Mouse (Mus musculus): ENCODE measurements around the gene Pcsk4.

Pcsk4 gene

DNA sequence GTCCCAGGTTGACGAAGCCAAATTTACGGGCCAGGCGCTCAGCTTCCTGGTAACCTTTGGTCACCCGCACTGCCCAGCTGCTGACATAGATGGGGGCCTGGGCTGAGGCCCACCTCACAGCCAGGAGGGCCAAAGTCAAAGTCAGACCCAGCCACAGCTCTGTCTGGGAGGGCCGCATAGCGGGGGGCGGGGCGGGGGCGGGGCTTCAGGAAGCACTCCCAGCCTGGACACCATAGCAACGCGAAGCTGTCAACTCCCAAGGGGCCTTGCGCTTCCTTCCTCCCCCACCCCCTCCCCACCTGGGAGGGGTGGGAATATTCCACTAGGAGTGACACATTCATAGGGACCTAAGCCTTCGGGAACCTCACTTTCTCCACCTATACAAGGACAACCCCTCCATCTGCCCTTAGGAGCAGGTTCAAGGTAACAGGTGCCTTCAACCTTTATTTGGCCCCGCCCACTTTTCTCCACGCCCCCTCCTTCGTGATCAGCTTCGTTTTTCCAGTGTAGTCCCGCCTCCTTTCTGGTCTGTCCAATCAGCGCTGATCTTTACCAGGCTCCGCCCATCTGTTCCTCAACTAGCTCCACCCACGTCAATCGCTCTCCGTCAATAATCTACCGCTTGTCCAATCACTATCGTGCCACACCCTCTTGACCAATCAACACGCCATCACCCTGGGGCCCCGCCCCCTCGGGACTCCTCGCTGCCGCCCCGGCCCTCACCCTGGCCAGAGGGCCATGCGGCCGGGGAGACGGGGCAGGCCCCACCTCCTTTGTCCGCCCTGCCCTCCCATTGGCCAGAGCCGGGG lies at the start of gene Pcsk4, which contains the start of gene Reep6:
Gene Pcsk4, minus strand, starts transcription at position 226 of the 809 bp plus-strand sequence.
Gene Reep6, plus strand, starts transcription at position 681 of the 809 bp plus-strand sequence.
- peak; percentile 92 to 95 for DNase-seq (ENCODE audit: low spot score in 2 of 2)

GRCm38 (mm10) chr10:80377716-80378115 lies 48.4 kb upstream of the Pcsk4 start:
- peak; percentile 52 to 72 for DNase-seq (ENCODE audit: low spot score in 2 of 2)

DNA sequence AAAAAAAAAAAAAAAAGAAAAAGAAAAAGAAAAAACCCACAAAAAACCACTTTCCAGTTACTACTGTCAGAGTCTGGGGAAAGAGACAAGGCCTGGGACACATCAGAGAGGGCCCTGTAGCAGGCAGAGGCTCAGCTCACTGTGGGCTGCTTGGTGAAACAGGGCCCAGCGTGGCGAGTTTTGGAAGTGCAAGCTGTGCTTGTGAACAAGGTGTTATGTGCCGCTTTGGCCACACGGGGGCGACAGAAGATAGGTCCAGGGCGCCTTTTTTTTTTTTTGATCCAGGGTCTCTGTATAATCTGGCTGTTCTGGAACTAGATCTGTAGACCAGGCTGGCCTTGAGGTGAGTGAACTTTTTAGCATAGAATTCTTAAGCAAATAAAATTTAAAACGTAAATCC lies 46.9 kb upstream of the Pcsk4 start:
- peak; percentile 86 to 96 for DNase-seq (ENCODE audit: low spot score in 2 of 2)

- DNase-seq (ENCODE audit: low spot score in 2 of 2) = peak; percentile 64 to 87
These were observed 44.8 kb upstream of the Pcsk4 start for GRCm38 (mm10) chr10:80374063-80374462.

DNA sequence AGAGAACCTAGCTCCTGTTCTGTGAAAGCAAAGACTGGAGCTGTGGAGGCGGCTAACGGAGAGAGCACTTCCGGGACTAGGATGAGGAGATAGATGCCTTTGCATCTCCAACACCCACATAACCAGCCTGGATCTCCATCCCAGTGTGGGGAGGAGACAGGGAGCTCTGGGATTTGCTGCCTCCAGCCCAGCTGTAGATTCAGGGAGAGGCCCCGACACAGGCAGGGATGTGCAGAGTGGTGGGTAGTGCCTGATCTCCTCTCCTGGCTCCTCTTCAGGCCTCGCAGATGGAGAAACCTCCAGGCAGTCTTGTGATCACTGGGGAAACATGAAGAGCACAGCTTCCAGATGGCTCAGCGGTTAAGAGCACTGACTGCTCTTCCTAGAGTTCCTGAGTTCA lies 43.4 kb upstream of the Pcsk4 start:
- DNase-seq (ENCODE audit: low spot score in 2 of 2) = no peak

DNA sequence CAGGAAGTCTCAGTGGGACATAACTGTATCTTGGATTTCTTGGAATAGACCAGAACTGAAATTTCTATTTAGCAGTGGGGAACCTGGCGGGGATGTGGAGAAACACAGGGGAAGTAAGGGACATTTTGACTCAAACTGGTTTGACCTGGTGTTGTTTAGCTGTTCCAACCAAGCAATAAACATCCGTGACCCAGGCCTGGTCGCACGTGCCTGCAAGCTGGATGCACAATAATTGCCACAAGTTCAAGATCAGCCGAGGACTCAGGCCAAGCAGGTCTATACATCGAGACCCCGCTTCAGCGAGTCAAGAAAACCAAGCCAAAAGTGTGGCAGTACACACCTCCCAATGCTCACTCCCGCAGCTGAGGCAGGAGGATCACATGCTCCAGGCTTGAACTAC lies 42.7 kb upstream of the Pcsk4 start:
- DNase-seq (ENCODE audit: low spot score in 2 of 2) = no peak

DNA sequence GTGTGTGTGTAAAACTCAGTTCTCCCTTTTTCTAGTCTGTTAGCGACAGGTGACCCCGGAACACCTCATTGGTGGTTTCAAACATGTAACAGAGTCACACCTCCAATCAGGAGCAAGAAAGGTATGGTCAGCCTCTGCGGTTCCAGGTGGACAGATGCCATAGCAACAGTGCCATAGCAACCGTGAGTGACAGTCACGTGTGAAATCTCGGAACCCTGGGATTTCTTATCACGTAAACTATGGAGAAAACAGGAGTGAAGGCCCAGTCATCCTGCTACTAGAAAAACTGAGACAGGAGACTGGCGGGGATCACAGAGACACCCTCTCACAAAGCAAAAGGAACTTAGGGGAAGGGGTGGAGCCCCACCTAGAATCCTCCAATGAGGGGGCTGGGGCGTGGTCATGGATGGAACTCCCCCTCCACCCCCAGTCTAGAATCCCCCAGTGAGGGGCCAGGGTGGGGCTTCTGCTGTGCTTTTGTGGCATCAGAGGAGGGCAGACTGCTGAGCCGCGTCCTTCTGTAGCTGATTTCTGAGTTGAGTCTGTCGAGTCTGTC lies 42.2 kb upstream of the Pcsk4 start:
- peak in 1 of 2 experiments; percentile 79 for DNase-seq (ENCODE audit: low spot score in 2 of 2)

GRCm38 (mm10) chr10:80369995-80370747 lies 40.9 kb upstream of the Pcsk4 start:
- DNase-seq (ENCODE audit: low spot score in 2 of 2) = peak in 1 of 2 experiments; percentile 60

DNA sequence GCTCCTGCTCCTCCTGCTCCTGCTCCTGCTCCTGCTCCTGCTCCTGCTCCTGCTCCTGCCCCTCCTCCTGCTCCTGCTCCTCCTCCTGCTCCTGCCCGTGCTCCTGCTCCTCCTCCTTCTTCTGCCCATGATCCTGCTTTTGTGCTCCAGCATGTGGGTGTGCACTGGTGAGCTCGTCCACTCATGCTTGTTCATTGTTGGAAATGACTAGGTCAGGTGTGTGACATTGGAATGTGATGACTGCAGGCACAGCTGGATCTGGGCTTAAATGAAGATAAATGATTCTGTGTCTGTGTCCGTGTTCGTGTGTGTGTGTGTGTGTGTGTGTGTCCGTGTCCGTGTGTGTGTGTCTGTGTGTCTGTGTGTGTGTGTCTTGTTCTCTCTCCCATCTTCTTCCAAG lies 39.1 kb upstream of the Pcsk4 start:
- DNase-seq (ENCODE audit: low spot score in 2 of 2) = no peak

DNA sequence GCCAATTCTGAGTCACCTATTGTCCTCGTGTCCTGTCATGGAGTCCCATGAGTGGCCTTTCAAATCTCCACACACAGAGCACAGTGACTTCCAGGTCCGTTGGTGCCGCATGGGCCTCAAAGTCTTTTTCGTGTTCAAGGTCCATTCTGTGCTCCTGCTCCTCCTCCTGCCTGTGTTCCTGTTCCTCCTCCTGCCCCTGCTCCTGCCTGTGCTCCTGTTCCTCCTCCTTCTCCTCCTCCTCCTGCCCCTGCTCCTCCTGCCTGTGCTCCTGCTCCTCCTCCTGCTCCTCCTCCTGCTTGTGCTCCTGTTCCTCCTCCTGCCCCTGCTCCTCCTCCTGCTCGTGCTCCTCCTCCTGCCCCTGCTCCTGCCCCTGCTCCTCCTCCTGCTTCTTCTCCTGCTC lies 38.7 kb upstream of the Pcsk4 start:
- no peak for DNase-seq (ENCODE audit: low spot score in 2 of 2)

DNA sequence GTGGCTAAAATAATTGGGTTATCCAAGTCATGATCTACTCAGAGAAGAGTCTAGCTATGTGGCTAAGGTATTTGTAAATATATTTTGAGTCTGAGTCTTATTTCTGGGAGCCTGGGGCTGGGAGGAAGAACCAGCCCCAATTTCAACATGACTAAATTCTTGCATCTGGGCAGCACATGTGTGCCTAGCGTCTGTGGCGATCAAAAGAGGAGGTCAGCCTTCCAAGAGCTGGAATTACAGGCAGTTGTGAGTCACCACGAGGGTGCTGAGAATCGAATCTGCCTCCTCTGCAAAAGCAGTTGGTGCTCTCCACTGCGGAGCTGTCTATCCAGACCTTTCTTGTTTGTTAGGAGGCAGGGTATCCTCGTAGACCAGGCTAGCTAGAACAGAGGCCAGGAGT lies 36.4 kb upstream of the Pcsk4 start:
- DNase-seq (ENCODE audit: low spot score in 2 of 2) = no peak

DNA sequence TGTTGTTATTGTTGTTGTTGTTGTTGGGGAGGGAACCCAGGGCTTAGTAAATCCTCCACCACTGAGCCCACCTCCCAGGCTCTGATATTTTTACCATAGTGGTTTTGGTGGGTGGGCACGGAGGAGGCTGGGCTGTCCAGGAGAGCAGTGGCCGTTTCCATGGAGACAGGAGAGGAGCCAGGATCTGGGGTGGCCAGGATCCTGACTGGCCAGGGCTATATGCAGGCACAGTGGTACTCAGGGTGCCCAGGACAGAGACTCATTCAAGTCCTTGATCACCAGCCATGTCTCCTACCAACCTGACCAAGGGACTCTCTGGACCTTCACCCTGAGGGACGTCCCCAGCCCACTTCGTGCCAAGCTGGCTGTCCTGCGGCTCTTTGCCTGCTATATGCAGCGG lies 34.4 kb upstream of the Pcsk4 start:
- DNase-seq (ENCODE audit: low spot score in 2 of 2) = no peak

- no peak for DNase-seq (ENCODE audit: low spot score in 2 of 2)
These were observed 28.8 kb upstream of the Pcsk4 start for GRCm38 (mm10) chr10:80357994-80358639.

DNA sequence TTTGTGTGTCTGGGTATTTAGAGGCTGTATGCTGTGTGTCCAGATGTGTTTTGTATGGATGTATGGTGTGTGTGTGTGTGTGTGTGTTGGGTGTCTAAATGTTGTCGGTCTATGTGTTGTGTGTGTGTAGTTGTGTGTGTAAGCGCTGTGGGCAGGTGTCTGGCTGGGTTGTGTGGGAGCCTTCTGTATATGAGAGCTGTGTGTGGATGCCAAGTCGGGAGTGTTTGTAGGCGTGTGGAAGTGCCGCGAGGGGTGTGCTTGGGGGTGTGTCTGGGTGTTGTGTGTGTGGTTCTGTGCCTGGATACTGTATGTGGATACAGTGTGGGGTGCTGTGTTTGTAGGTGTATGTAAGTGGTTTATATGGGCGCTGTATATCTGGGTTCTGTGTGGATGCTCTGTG lies 28.0 kb upstream of the Pcsk4 start:
- DNase-seq (ENCODE audit: low spot score in 2 of 2) = no peak

- DNase-seq (ENCODE audit: low spot score in 2 of 2) = no peak
These were observed 27.4 kb upstream of the Pcsk4 start for GRCm38 (mm10) chr10:80356737-80357136.

DNA sequence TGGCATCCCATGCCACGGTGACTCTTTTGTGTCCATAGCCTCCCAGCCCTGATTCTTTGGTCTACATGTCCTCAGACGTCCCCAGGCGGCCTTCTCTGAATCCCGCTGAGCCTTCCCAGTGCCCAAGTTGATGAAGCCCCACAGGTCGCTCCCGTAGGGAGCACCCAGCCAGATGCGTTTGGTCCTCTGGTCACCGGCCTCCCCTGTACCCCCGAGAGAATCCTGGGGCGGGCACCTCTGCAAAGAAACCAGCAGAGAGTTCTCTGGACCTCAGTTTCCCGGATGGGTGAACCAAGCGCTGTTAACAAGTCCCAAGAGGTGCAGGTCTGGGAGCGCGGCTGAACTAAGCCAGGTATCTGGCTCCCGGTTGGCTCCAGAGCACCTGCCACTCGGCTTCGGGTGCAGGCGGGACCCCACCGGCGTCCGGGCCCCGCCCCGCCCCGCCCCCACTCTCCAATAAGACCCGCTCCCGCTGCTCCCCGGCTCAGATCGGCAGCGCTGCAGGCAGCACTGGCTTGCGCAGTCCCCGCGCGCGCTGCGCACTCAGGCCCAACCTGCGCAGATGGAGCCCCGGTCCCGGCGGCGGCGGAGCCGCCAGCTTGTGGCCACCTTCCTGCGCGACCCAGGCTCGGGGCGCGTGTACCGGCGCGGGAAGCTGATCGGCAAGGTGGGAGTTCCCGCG lies 26.8 kb upstream of the Pcsk4 start, which contains the start of gene Plk5:
Gene Plk5, plus strand, starts transcription at position 459 of the 682 bp plus-strand sequence.
- DNase-seq (ENCODE audit: low spot score in 2 of 2) = no peak

GRCm38 (mm10) chr10:80355431-80355830 lies 26.1 kb upstream of the Pcsk4 start:
- DNase-seq (ENCODE audit: low spot score in 2 of 2) = no peak

DNA sequence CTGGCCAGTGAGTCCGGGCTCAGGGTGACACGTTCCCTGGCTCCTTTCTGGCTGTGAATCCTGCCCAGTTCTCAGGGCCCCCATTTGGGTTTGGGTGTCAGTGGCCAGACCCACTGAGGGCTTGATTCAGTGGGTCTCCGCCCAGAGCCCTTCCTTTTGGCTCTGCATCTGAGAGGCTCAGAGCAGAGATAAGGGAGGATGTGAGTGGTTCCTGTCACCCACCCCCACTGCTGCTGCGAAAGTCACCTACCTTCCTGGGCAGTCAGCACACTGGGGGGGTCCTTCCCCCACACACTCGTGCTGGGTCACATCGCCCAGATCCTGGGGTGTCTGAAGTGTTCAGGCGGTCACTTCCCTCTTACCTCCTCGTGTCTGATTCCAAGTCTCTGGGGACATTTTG lies 23.4 kb upstream of the Pcsk4 start:
- DNase-seq (ENCODE audit: low spot score in 2 of 2) = no peak

GRCm38 (mm10) chr10:80351896-80352295 lies 22.6 kb upstream of the Pcsk4 start:
- DNase-seq (ENCODE audit: low spot score in 2 of 2) = no peak

GRCm38 (mm10) chr10:80350292-80350691 lies 21.0 kb upstream of the Pcsk4 start:
- DNase-seq (ENCODE audit: low spot score in 2 of 2) = peak; percentile 94 to 95

DNA sequence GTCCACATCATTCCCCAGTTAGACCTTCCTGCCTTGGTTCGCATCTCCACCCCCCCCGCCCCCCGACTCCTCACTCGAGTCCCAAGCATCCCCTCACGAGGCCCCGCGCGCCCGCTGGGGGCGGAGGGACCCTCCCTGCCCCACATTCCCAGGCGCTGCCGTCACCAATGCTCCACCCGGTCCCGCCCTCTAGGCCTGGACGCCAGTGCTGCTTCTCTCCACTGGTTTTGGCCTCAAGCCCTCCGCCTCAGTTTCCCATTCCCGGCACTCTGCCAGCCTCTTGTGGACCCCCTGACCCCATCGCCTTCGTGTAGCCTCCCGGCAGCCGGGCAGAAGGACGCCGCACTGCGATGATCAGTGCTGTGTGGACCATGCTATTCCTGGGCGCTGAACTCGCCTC lies 19.7 kb upstream of the Pcsk4 start:
- no peak for DNase-seq (ENCODE audit: low spot score in 2 of 2)

Data from spleen, postnatal 10 days (tissue).